Mouse (Mus musculus): ENCODE data around the gene Timm17a. TPM values are rescaled to one million over a fixed set of nuclear protein-coding genes. Genes with fewer than 3 reads are reported as not detected.
A peak's percentile ranks its signal among the peaks of the same experiment; 100 is the strongest.

The Timm17a gene
- 314 and 318 TPM in 2 replicates for polyA plus RNA-seq (2015; fragmentation: Nextera tagmentation; extraction: Ambion mirVana)

- Histone ChIP-seq H3K27me3 (ENCODE audit: insufficient read depth, low read length) (no peaks in the 10 kb centered on the region), H3K27ac (peak within 1 kb of the TSS; percentile 89), H3K36me3 (ENCODE audit: insufficient read depth, low read length) (peaks cover 8% of the 10 kb centered on the region; the same call in 1 of the 2 replicates), H3K9me3 (replicated peaks; ENCODE audit: low read length) (no peaks in the 10 kb centered on the region), H3K4me3 (replicated peaks; ENCODE audit: low read depth, low read length) (peak within 1 kb of the TSS; percentile 90), H3K4me2 (ENCODE audit: low read length) (peak within 1 kb of the TSS; percentile 89), H3K9ac (ENCODE audit: low read depth, low read length) (peak within 1 kb of the TSS; percentile 92), H3K4me1 (replicated peaks; ENCODE audit: insufficient read depth, low read length) (peaks cover 9% of the 10 kb centered on the region)
- no peak for TF ChIP-seq CTCF (IDR thresholded peaks at IDR 0.05; ENCODE audit: low read depth)
- DNase-seq (ENCODE audit: low spot score): peak; percentile 98
- peak; percentile 98 for ATAC-seq (replicated peaks; ENCODE audit: low FRiP score, low read depth)
- under 1% methylated on average over 51 of the region's 51 CpGs for WGBS
These were observed at the start of gene Timm17a for GRCm38 (mm10) chr1:135313284-135314031. TSS of gene Timm17a (minus strand) at chr1:135313778.

- DNase-seq (ENCODE audit: low spot score) (no peak), ATAC-seq (replicated peaks; ENCODE audit: low FRiP score, low read depth) (no peak)
- no peak overlapping the region for H3K27ac ChIP-seq
These were observed 48.5 kb upstream of the Timm17a start for GRCm38 (mm10) chr1:135362115-135362514.

DNA sequence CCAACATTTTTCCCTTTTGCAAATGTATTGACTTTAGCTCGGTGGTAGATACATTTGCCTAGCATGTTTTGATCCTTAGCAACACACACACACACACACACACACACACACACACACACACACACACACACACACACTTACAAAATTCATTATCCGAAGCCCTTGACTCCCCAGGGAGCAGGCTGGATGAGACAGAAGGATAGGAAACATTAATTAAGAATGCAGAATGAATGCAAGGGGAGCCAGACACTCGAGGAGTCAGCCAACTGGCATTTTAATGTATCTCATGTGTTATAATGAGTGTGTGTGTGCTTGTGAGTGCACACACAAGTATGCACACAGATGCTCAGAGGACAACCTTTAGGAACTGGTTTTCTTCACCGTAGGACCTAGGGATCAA lies 47.9 kb upstream of the Timm17a start:
- H3K27ac ChIP-seq: no peak overlapping the region
- no peaks in the 10 kb centered on the region for H3K9me3 ChIP-seq (replicated peaks; ENCODE audit: low read length)
- H3K4me1 ChIP-seq (replicated peaks; ENCODE audit: insufficient read depth, low read length): no peaks in the 10 kb centered on the region
- H3K9ac ChIP-seq (ENCODE audit: low read depth, low read length): no peak overlapping the region
- WGBS: 83% methylated on average over 4 of the region's 4 CpGs
- no peaks in the 10 kb centered on the region for H3K27me3 ChIP-seq (ENCODE audit: insufficient read depth, low read length)
- ATAC-seq (replicated peaks; ENCODE audit: low FRiP score, low read depth): no peak
- H3K36me3 ChIP-seq (ENCODE audit: insufficient read depth, low read length): no peaks in the 10 kb centered on the region
- TF ChIP-seq CTCF (IDR thresholded peaks at IDR 0.05; ENCODE audit: low read depth): no peak
- DNase-seq (ENCODE audit: low spot score): no peak
- H3K4me2 ChIP-seq (ENCODE audit: low read length): no peak overlapping the region
- H3K4me3 ChIP-seq (replicated peaks; ENCODE audit: low read depth, low read length): no peak overlapping the region

More at GRCm38 (mm10) chr1:135362115-135362514, 48.5 kb upstream of the Timm17a start:
- Histone ChIP-seq H3K9ac (ENCODE audit: low read depth, low read length) (no peak overlapping the region), H3K9me3 (replicated peaks; ENCODE audit: low read length) (no peaks in the 10 kb centered on the region), H3K4me3 (replicated peaks; ENCODE audit: low read depth, low read length) (no peak overlapping the region), H3K36me3 (ENCODE audit: insufficient read depth, low read length) (no peaks in the 10 kb centered on the region), H3K4me1 (replicated peaks; ENCODE audit: insufficient read depth, low read length) (no peaks in the 10 kb centered on the region), H3K4me2 (ENCODE audit: low read length) (no peak overlapping the region), H3K27me3 (ENCODE audit: insufficient read depth, low read length) (no peaks in the 10 kb centered on the region)
- TF ChIP-seq CTCF (IDR thresholded peaks at IDR 0.05; ENCODE audit: low read depth): no peak; the same call in 1 of the 2 replicates

- Histone ChIP-seq H3K36me3 (ENCODE audit: insufficient read depth, low read length) (no peaks in the 10 kb centered on the region), H3K4me1 (replicated peaks; ENCODE audit: insufficient read depth, low read length) (no peaks in the 10 kb centered on the region), H3K27me3 (ENCODE audit: insufficient read depth, low read length) (no peaks in the 10 kb centered on the region), H3K27ac (no peak overlapping the region), H3K9me3 (replicated peaks; ENCODE audit: low read length) (no peaks in the 10 kb centered on the region), H3K4me2 (ENCODE audit: low read length) (no peak overlapping the region), H3K4me3 (replicated peaks; ENCODE audit: low read depth, low read length) (no peak overlapping the region), H3K9ac (ENCODE audit: low read depth, low read length) (no peak overlapping the region)
- no peak for TF ChIP-seq CTCF (IDR thresholded peaks at IDR 0.05; ENCODE audit: low read depth)
- ATAC-seq (replicated peaks; ENCODE audit: low FRiP score, low read depth): peak; percentile 57
- DNase-seq (ENCODE audit: low spot score): peak; percentile 44
- 7% methylated on average over 2 of the region's 2 CpGs for WGBS
These were observed 45.5 kb upstream of the Timm17a start for GRCm38 (mm10) chr1:135359071-135359470.

DNA sequence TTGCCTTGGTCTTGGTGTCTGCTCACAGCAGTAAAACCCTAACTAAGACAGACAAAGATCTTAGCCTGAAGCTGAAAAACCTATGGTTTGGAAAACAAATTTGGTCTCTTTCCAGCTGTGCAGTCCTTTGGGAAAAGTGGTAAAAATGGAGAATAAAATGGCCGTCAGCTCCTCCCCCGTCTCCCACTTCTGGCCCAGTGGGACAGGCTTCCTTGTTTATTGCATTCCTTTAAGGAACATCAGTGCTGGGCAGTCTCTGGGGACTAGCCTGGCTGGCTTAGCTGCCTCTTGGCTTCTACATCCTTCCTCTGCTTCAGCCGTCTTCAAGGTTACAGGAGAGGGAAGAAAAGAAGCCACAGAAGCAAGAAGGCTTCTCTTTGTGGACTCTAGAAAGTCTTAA lies 38.4 kb upstream of the Timm17a start:
- Histone ChIP-seq H3K4me1 (replicated peaks; ENCODE audit: insufficient read depth, low read length) (no peaks in the 10 kb centered on the region), H3K4me3 (replicated peaks; ENCODE audit: low read depth, low read length) (no peak overlapping the region), H3K36me3 (ENCODE audit: insufficient read depth, low read length) (no peaks in the 10 kb centered on the region), H3K27me3 (ENCODE audit: insufficient read depth, low read length) (no peaks in the 10 kb centered on the region), H3K4me2 (ENCODE audit: low read length) (no peak overlapping the region), H3K9ac (ENCODE audit: low read depth, low read length) (no peak overlapping the region), H3K27ac (no peak overlapping the region), H3K9me3 (replicated peaks; ENCODE audit: low read length) (no peaks in the 10 kb centered on the region)
- 40% methylated on average over 3 of the region's 3 CpGs for WGBS
- no peak for TF ChIP-seq CTCF (IDR thresholded peaks at IDR 0.05; ENCODE audit: low read depth)
- ATAC-seq (replicated peaks; ENCODE audit: low FRiP score, low read depth): no peak
- DNase-seq (ENCODE audit: low spot score): peak; percentile 44

GRCm38 (mm10) chr1:135347498-135348169 lies 34.1 kb upstream of the Timm17a start:
- Histone ChIP-seq H3K36me3 (ENCODE audit: insufficient read depth, low read length) (no peaks in the 10 kb centered on the region), H3K4me1 (replicated peaks; ENCODE audit: insufficient read depth, low read length) (no peaks in the 10 kb centered on the region), H3K4me3 (replicated peaks; ENCODE audit: low read depth, low read length) (no peak overlapping the region), H3K27me3 (ENCODE audit: insufficient read depth, low read length) (no peaks in the 10 kb centered on the region), H3K4me2 (ENCODE audit: low read length) (no peak overlapping the region), H3K9ac (ENCODE audit: low read depth, low read length) (no peak overlapping the region), H3K27ac (0 out of 2 replicates have a peak overlapping the region, but pooled peaks have one; percentile 19), H3K9me3 (replicated peaks; ENCODE audit: low read length) (no peaks in the 10 kb centered on the region)
- TF ChIP-seq CTCF (IDR thresholded peaks at IDR 0.05; ENCODE audit: low read depth): no peak
- ATAC-seq (replicated peaks; ENCODE audit: low FRiP score, low read depth) (no peak), DNase-seq (ENCODE audit: low spot score) (no peak)
- 59% methylated on average over 4 of the region's 4 CpGs for WGBS
